11 mouse cellular contexts compared by ENCODE assay signal in the genomic region with DNA sequence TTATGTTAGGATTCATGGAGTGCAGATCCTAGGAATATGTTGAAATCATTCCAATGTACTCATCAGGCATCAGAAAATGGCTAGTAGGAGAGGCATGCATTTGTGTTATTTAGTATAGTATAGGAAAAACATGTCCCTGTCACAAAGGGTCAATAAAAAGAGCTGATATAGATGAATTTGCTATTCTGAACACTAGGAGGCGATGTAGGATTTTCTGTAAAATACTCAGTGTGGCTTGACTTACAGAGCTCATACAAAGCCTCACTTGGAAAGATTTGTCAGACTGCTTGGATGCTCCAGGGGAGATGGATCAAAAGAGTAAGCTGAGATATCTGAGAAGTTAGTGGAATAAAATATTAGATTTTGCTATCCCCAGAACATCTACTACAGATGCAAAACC.
DNase-seq lines count a peak whose midpoint lies in the region; ATAC-seq lines count a peak whose summit lies in the region.
"Had no signal": no experiment of that assay in that cellular context is flagged by ENCODE, and none has a peak within 500 bp of the region (broad histone marks: within the 10 kb centered on the region; RNA-seq: fewer than 3 reads in every experiment).

No protein-coding gene starts in this region.

- 43% methylated on average over 1 of the region's 1 CpGs for WGBS in embryonic facial prominence, embryonic 14.5 days
- 29% methylated on average over 1 of the region's 1 CpGs for WGBS in embryonic facial prominence, embryonic 10.5 days
- 25% methylated on average over 1 of the region's 1 CpGs for WGBS in liver, embryonic 11.5 days
- 24% methylated on average over 1 of the region's 1 CpGs for WGBS in liver, embryonic 12.5 days (ENCODE audit: insufficient replicate concordance)

- H3K4me3 ChIP-seq in embryonic facial prominence, embryonic 14.5 days (ENCODE audit: low read depth, low read length) = no peak overlapping the region
- H3K4me3 ChIP-seq in embryonic facial prominence, embryonic 10.5 days = no peak overlapping the region
- no peak overlapping the region for H3K4me3 ChIP-seq in liver, embryonic 11.5 days (ENCODE audit: low read depth, low read length)
- H3K4me3 ChIP-seq in liver, embryonic 12.5 days = no peak overlapping the region
- H3K4me3 ChIP-seq: embryonic facial prominence, embryonic 15.5 days; hindbrain, embryonic 13.5 days; megakaryocyte, embryonic 14.5 days had no signal

- peak; percentile 6 for DNase-seq in embryonic facial prominence, embryonic 14.5 days (ENCODE audit: low spot score)
- no peak for DNase-seq in embryonic facial prominence, embryonic 10.5 days (ENCODE audit: low spot score)
- no peak for DNase-seq in liver, embryonic 11.5 days (ENCODE audit: low spot score)
- peak; percentile 11 for DNase-seq in splenic B cell, adult 2 months (ENCODE audit: low read depth, low spot score)
- DNase-seq in urinary bladder, postnatal 25 days (ENCODE audit: low spot score) = no peak
- no peak for DNase-seq in heart, postnatal 14 days

- no peak overlapping the region for H3K27ac ChIP-seq in embryonic facial prominence, embryonic 14.5 days (replicated peaks; ENCODE audit: low read depth, low read length)
- H3K27ac ChIP-seq in embryonic facial prominence, embryonic 10.5 days (replicated peaks) = no peak overlapping the region
- H3K27ac ChIP-seq in liver, embryonic 11.5 days (ENCODE audit: low read depth, low read length) = no peak overlapping the region
- H3K27ac ChIP-seq in liver, embryonic 12.5 days = no peak overlapping the region
- H3K27ac ChIP-seq: embryonic facial prominence, embryonic 15.5 days; hindbrain, embryonic 13.5 days had no signal

- no peak overlapping the region for H3K4me2 ChIP-seq in embryonic facial prominence, embryonic 14.5 days (ENCODE audit: low read depth, low read length)
- H3K4me2 ChIP-seq in liver, embryonic 11.5 days = no peak overlapping the region
- H3K4me2 ChIP-seq in liver, embryonic 12.5 days = no peak overlapping the region
- H3K4me2 ChIP-seq: embryonic facial prominence, embryonic 15.5 days; hindbrain, embryonic 13.5 days had no signal

- H3K9me3 ChIP-seq in embryonic facial prominence, embryonic 14.5 days (ENCODE audit: control insufficient read depth, low read length) = no peaks in the 10 kb centered on the region
- no peaks in the 10 kb centered on the region for H3K9me3 ChIP-seq in embryonic facial prominence, embryonic 10.5 days
- H3K9me3 ChIP-seq in liver, embryonic 11.5 days (ENCODE audit: control insufficient read depth, low read length) = no peaks in the 10 kb centered on the region
- no peaks in the 10 kb centered on the region for H3K9me3 ChIP-seq in liver, embryonic 12.5 days (replicated peaks)
- H3K9me3 ChIP-seq: embryonic facial prominence, embryonic 15.5 days; hindbrain, embryonic 13.5 days; megakaryocyte, embryonic 14.5 days had no signal

- no peaks in the 10 kb centered on the region for H3K36me3 ChIP-seq in embryonic facial prominence, embryonic 14.5 days (ENCODE audit: control insufficient read depth, insufficient read depth, low read length)
- H3K36me3 ChIP-seq in embryonic facial prominence, embryonic 10.5 days (replicated peaks) = no peaks in the 10 kb centered on the region
- no peaks in the 10 kb centered on the region for H3K36me3 ChIP-seq in liver, embryonic 11.5 days (ENCODE audit: control insufficient read depth, insufficient read depth, low read length)
- no peaks in the 10 kb centered on the region for H3K36me3 ChIP-seq in liver, embryonic 12.5 days
- no peaks in the 10 kb centered on the region for H3K36me3 ChIP-seq in splenic B cell, adult 2 months (ENCODE audit: control insufficient read depth, insufficient read depth, low read length, poor library complexity, severe bottlenecking)
- H3K36me3 ChIP-seq: embryonic facial prominence, embryonic 15.5 days; hindbrain, embryonic 13.5 days had no signal

- H3K27me3 ChIP-seq in embryonic facial prominence, embryonic 14.5 days (replicated peaks; ENCODE audit: control insufficient read depth, insufficient read depth, low read length) = no peaks in the 10 kb centered on the region
- H3K27me3 ChIP-seq in embryonic facial prominence, embryonic 10.5 days (replicated peaks; ENCODE audit: low read depth, poor library complexity, severe bottlenecking) = no peaks in the 10 kb centered on the region
- no peaks in the 10 kb centered on the region for H3K27me3 ChIP-seq in liver, embryonic 11.5 days (replicated peaks; ENCODE audit: control insufficient read depth, insufficient read depth, low read length)
- H3K27me3 ChIP-seq in liver, embryonic 12.5 days (replicated peaks) = no peaks in the 10 kb centered on the region
- H3K27me3 ChIP-seq in splenic B cell, adult 2 months (ENCODE audit: control insufficient read depth, insufficient read depth, low read length, poor library complexity, severe bottlenecking) = no peaks in the 10 kb centered on the region
- H3K27me3 ChIP-seq: embryonic facial prominence, embryonic 15.5 days; hindbrain, embryonic 13.5 days; megakaryocyte, embryonic 14.5 days had no signal

- no peak overlapping the region for H3K9ac ChIP-seq in embryonic facial prominence, embryonic 14.5 days (ENCODE audit: low read depth, low read length)
- no peak overlapping the region for H3K9ac ChIP-seq in liver, embryonic 11.5 days (ENCODE audit: low read depth, low read length)
- H3K9ac ChIP-seq in liver, embryonic 12.5 days = no peak overlapping the region
- H3K9ac ChIP-seq: embryonic facial prominence, embryonic 15.5 days; hindbrain, embryonic 13.5 days had no signal

- no peak for ATAC-seq in embryonic facial prominence, embryonic 14.5 days (ENCODE audit: low read depth)
- ATAC-seq in liver, embryonic 11.5 days (replicated peaks; ENCODE audit: low FRiP score) = 0 out of 2 replicates have a peak, but pooled peaks have one; percentile 20
- ATAC-seq in liver, embryonic 12.5 days = no peak
- peak; percentile 56 to 76; a peak in 3 of 4 replicates for ATAC-seq in hematopoietic stem cell, adult 5-6 weeks (replicated peaks in 1 of 2; ENCODE audit: insufficient read depth in 1 of 2, low FRiP score in 2 of 2, low TSS enrichment in 1 of 2, low read depth in 1 of 2, poor library complexity in 2 of 2, severe bottlenecking in 2 of 2)

- intact Hi-C loops in heart, postnatal 14 days (cut with DNase I) = no loop called here

- H3K4me1 ChIP-seq in embryonic facial prominence, embryonic 14.5 days (ENCODE audit: control insufficient read depth, insufficient read depth, low read length) = no peaks in the 10 kb centered on the region
- no peaks in the 10 kb centered on the region for H3K4me1 ChIP-seq in embryonic facial prominence, embryonic 10.5 days
- no peaks in the 10 kb centered on the region for H3K4me1 ChIP-seq in liver, embryonic 11.5 days (replicated peaks; ENCODE audit: control insufficient read depth, insufficient read depth, low read length)
- H3K4me1 ChIP-seq in liver, embryonic 12.5 days = peaks cover 5% of the 10 kb centered on the region; the same call in 1 of the 2 replicates
- H3K4me1 ChIP-seq: embryonic facial prominence, embryonic 15.5 days; hindbrain, embryonic 13.5 days had no signal

Comparison
In these comparisons a context has a peak if more than half of its experiments do, and no peak if none do; other contexts are left out.
1. ATAC-seq: peak in liver, embryonic 11.5 days (single experiment) and hematopoietic stem cell, adult 5-6 weeks (2 of 2); none in embryonic facial prominence, embryonic 14.5 days (single experiment) and liver, embryonic 12.5 days (single experiment).
2. DNase-seq: peak in embryonic facial prominence, embryonic 14.5 days (single experiment) and splenic B cell, adult 2 months (single experiment); none in embryonic facial prominence, embryonic 10.5 days (single experiment), liver, embryonic 11.5 days (single experiment), urinary bladder, postnatal 25 days (single experiment) and heart, postnatal 14 days (0 of 2).